Mouse (Mus musculus) kidney, adult 2 months (tissue): ENCODE data around the gene Rhbdf2.

Experiments used
- CTCF ChIP-seq: fragments of 200-500 bp; conservative IDR thresholded peaks from 2 replicates; pipeline ENCODE4 v1.5.1; 2011; ENCODE audit warnings: low read depth, mild to moderate bottlenecking, control low read depth, low read length, moderate library complexity, mixed read lengths; ENCODE audit not compliant: insufficient read depth, insufficient read length
- POLR2A ChIP-seq: fragments of 200-500 bp; IDR thresholded peaks from one replicate; pipeline ENCODE4 v1.6.1; 2011; ENCODE audit warnings: low read depth, low read length, control low read depth

DNA sequence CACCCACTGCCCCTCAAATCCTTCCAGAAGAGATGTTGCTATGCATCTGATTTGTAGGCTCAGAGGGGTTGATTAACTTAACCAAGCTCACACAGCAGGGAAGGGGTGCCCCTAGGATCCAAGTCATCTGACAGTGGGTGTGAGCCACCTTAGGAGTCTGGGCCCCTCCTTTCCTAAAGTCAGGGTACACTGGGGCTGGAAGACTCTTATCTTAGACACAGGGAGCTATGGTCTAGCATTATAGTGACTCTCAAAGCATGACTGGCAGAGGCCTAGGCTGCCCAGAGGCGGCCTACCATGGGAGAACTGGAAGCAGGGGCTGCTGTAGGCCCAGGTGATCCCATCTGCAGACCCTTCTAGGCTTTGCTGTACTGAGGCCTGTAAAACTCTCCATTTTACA lies 14.3 kb downstream of the Rhbdf2 start:
- TF ChIP-seq CTCF (no peak), POLR2A (no peak)
